Mouse (Mus musculus): ENCODE measurements around the gene Gadl1. TPM values are rescaled to one million over a fixed set of nuclear protein-coding genes. Genes with fewer than 3 reads are reported as not detected.

The Gadl1 gene
- not detected for polyA plus RNA-seq (2014; fragmentation: Illumina TruSeq; extraction: RNeasy Lipid Tissue Mini Kit (QIAGEN cat#74804); ENCODE audit: low read depth, low replicate concordance)

DNA sequence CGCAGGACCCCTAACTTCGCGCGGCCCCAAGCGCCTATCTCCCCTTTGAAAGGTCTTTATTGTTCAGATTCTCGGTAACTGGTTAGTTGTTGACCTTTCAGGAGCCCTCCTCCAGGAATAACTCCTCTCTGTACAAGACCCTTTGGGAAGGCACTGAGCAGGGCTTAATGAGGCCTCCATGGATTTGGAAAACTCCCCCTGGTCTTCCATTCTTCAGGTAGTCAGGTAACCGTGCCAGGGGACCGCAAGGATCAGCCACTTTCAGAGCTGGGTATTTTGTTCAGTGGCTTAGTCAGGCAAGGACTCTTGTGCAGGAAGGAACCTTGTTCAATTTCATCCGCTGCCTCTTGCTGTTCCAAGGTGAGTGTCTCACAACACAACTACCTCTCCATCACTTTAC, at the start of gene Gadl1:
Gene Gadl1 (plus strand): TSS at position 301 of the 400 bp plus-strand sequence.

